Mouse (Mus musculus) thymus, adult 18-20 months (tissue): ENCODE results near the gene 1110065P20Rik.

Experiments
- DNase-seq, 2 experiments: peaks; one replicate each; pipeline ENCODE4 v3.0.0; 2022; ENCODE audit warnings: mixed read lengths in 2 of 2

Gene 1110065P20Rik

GRCm38 (mm10) chr4:124850933-124851658, at the start of gene 1110065P20Rik:
Gene 1110065P20Rik (minus strand): TSS chr4:124851196.
- peak; percentile 66 to 73 for DNase-seq

GRCm38 (mm10) chr4:124899906-124900305, 48.9 kb upstream of the 1110065P20Rik start:
- DNase-seq = no peak

GRCm38 (mm10) chr4:124898428-124898827, 47.4 kb upstream of the 1110065P20Rik start:
- DNase-seq = no peak

- DNase-seq = no peak
Observed at GRCm38 (mm10) chr4:124894508-124895428, 43.8 kb upstream of the 1110065P20Rik start.

GRCm38 (mm10) chr4:124893769-124894168, 42.8 kb upstream of the 1110065P20Rik start:
- DNase-seq = no peak

- DNase-seq = no peak
Observed at GRCm38 (mm10) chr4:124890831-124891230, 39.8 kb upstream of the 1110065P20Rik start.

GRCm38 (mm10) chr4:124889935-124890334, 38.9 kb upstream of the 1110065P20Rik start:
- no peak for DNase-seq

GRCm38 (mm10) chr4:124888702-124889101, 37.7 kb upstream of the 1110065P20Rik start:
- DNase-seq = no peak

GRCm38 (mm10) chr4:124882151-124882729, 31.2 kb upstream of the 1110065P20Rik start:
- no peak for DNase-seq

GRCm38 (mm10) chr4:124881341-124881908, 30.4 kb upstream of the 1110065P20Rik start:
- DNase-seq = no peak

GRCm38 (mm10) chr4:124880599-124880998, 29.6 kb upstream of the 1110065P20Rik start, which contains the start of gene Epha10:
Gene Epha10 (plus strand): TSS chr4:124880899.
- DNase-seq = no peak

- no peak for DNase-seq
Observed at GRCm38 (mm10) chr4:124872719-124873118, 21.7 kb upstream of the 1110065P20Rik start.

GRCm38 (mm10) chr4:124861283-124862188, 10.5 kb upstream of the 1110065P20Rik start, which contains the start of gene Maneal:
Gene Maneal (minus strand): TSS chr4:124862171.
- no peak for DNase-seq

- no peak for DNase-seq
Observed at GRCm38 (mm10) chr4:124860446-124860845, 9.4 kb upstream of the 1110065P20Rik start.

GRCm38 (mm10) chr4:124858370-124858769, 7.4 kb upstream of the 1110065P20Rik start:
- DNase-seq = no peak

GRCm38 (mm10) chr4:124856294-124856693, 5.3 kb upstream of the 1110065P20Rik start:
- DNase-seq = no peak

- DNase-seq = peak; percentile 88
Observed at GRCm38 (mm10) chr4:124850261-124850913, 609 bp downstream of the 1110065P20Rik start, which contains the start of gene Yrdc. Gene Yrdc (plus strand): TSS chr4:124850679.

GRCm38 (mm10) chr4:124849631-124850260, 1.2 kb downstream of the 1110065P20Rik start:
- peak; percentile 12 to 21 for DNase-seq

GRCm38 (mm10) chr4:124847573-124847972, 3.4 kb downstream of the 1110065P20Rik start:
- DNase-seq = peak; percentile 46 to 55

- no peak for DNase-seq
Observed at GRCm38 (mm10) chr4:124843493-124843892, 7.5 kb downstream of the 1110065P20Rik start.
